Mouse (Mus musculus) heart, embryonic 15.5 days (tissue): ENCODE measurements around the gene Zic1. TPM values are rescaled to one million over a fixed set of nuclear protein-coding genes. Genes with fewer than 3 reads are reported as not detected.
A peak's percentile ranks its signal among the peaks of the same experiment; 100 is the strongest.

Experiments used
- ATAC-seq: fragments of 200-750 bp; cut with Nextera tagmentation; replicated peaks from 2 replicates; pipeline ENCODE4 v1.8.0; 2017; ENCODE audit warnings: low read depth, moderate TSS enrichment; ENCODE audit not compliant: insufficient number of reproducible peaks, insufficient read depth, low FRiP score
- H3K27ac ChIP-seq: fragments of 300-500 bp; sonication (generic); 2 replicates; pipeline ENCODE4 v1.5.1; 2015; ENCODE audit warnings: mild to moderate bottlenecking, inconsistent platforms
- H3K27me3 ChIP-seq: fragments of 300-500 bp; sonication (generic); 2 replicates; pipeline ENCODE4 v1.6.1; 2015; ENCODE audit warnings: inconsistent platforms
- H3K36me3 ChIP-seq: fragments of 300-500 bp; sonication (generic); 2 replicates; pipeline ENCODE4 v1.6.1; 2015; ENCODE audit warnings: mild to moderate bottlenecking, inconsistent platforms
- H3K4me1 ChIP-seq: fragments of 300-500 bp; sonication (generic); replicated peaks from 2 replicates; pipeline ENCODE4 v1.6.1; 2015; ENCODE audit warnings: inconsistent platforms
- H3K4me2 ChIP-seq: fragments of 300-500 bp; sonication (generic); 2 replicates; pipeline ENCODE4 v1.6.1; 2015; ENCODE audit warnings: inconsistent platforms, mild to moderate bottlenecking, moderate library complexity
- H3K4me3 ChIP-seq: fragments of 300-500 bp; sonication (generic); 2 replicates; pipeline ENCODE4 v1.5.1; 2015; ENCODE audit warnings: mild to moderate bottlenecking, inconsistent platforms
- H3K9ac ChIP-seq: fragments of 300-500 bp; sonication (generic); 2 replicates; pipeline ENCODE4 v1.6.1; 2015; ENCODE audit warnings: mild to moderate bottlenecking, inconsistent platforms
- H3K9me3 ChIP-seq: fragments of 300-500 bp; sonication (generic); replicated peaks from 2 replicates; pipeline ENCODE4 v1.6.1; 2016; ENCODE audit warnings: inconsistent platforms
- WGBS: fragments of 180-500 bp; shearing (Covaris S2); methylation state at CpG from one replicate; pipeline ENCODE4 v1.1.7; 2015; ENCODE audit warnings: mixed read lengths; 5-methylcytosine and 5-hydroxymethylcytosine counted together
- polyA plus RNA-seq: library from polyadenylated mRNA; unstranded; fragments of >200 nt; fragmentation: Nextera tagmentation; extraction: Ambion mirVana; gene quantifications from 2 replicates; pipeline ENCODE4 v1.2.1, GENCODE M21; 2015

The Zic1 gene
- polyA plus RNA-seq, 1 experiment from 2014 or later = 0.13 TPM

DNA sequence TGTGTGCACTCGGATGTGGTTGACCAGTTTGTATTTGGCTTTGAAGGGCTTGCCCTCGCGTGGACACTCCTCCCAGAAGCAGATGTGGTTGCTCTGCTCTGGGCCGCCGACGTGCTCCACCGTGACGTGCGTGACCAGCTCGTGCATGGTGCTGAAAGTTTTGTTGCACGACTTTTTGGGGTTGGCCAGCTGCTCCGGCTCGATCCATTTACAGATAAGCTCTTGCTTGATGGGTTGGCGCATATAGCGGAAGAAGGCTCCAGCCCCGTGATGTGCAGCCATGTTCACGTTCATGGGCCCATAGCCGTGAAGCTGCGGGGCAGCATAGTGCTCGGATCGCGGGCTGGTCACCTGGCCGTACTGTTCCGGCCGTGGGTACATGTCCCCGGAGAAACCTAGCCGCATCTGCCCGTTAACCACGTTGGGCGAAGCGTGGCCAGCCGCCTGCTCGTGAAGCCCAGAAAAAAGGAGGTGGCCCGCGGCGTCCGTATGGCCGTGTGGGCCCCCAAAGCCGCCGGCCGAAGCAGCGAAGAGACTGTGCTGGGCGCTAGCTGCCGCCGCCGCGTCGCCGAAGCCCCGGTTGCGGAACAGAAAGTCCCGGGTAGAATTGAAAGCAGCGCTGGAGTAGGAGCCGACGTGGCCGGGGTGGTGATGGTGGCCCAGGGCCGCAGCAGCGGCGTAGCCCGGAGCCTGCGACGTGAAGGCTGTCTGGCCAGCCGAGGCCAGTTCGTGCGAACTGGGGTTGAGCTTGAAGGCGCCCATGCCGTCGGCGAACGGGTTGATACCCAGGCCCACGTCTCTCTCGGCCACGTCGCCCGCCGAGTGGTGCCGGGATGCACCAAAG lies 1.3 kb downstream of the Zic1 start:
- peak overlapping the region; percentile 41 for H3K4me3 ChIP-seq
- no peak overlapping the region for H3K27ac ChIP-seq
- peaks cover 93% of the 10 kb centered on the region for H3K27me3 ChIP-seq
- under 1% methylated on average over 77 of the region's 77 CpGs for WGBS
- H3K4me1 ChIP-seq = peaks cover 26% of the 10 kb centered on the region
- no peaks in the 10 kb centered on the region for H3K9me3 ChIP-seq
- ATAC-seq = peak; percentile 40; the same call in 1 of the 2 replicates
- no peak overlapping the region for H3K9ac ChIP-seq
- peak overlapping the region; percentile 56 for H3K4me2 ChIP-seq
- no peaks in the 10 kb centered on the region for H3K36me3 ChIP-seq

DNA sequence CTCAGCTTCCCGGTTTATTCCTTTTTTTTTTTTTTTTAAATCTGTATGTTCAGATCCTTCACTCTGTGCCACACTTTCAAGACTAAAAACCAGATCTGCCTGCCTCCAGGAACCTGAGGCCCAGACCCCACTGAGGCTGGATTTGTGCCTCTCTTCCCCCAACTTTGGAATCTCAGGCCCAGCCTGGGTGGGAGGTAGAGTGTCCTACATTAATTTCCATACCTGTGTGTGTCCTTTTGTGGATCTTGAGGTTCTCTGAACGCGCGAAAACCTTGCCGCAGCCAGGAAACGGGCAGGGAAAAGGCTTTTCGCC lies 1.8 kb downstream of the Zic1 start:
- no peaks in the 10 kb centered on the region for H3K9me3 ChIP-seq
- H3K4me2 ChIP-seq = no peak overlapping the region
- H3K4me3 ChIP-seq = peak overlapping the region; percentile 41; the same call in 1 of the 2 replicates
- no peak for ATAC-seq
- H3K27me3 ChIP-seq = peaks cover 93% of the 10 kb centered on the region
- H3K27ac ChIP-seq = no peak overlapping the region
- no peaks in the 10 kb centered on the region for H3K36me3 ChIP-seq
- no peak overlapping the region for H3K9ac ChIP-seq
- H3K4me1 ChIP-seq = peaks cover 26% of the 10 kb centered on the region
- under 1% methylated on average over 7 of the region's 7 CpGs for WGBS

DNA sequence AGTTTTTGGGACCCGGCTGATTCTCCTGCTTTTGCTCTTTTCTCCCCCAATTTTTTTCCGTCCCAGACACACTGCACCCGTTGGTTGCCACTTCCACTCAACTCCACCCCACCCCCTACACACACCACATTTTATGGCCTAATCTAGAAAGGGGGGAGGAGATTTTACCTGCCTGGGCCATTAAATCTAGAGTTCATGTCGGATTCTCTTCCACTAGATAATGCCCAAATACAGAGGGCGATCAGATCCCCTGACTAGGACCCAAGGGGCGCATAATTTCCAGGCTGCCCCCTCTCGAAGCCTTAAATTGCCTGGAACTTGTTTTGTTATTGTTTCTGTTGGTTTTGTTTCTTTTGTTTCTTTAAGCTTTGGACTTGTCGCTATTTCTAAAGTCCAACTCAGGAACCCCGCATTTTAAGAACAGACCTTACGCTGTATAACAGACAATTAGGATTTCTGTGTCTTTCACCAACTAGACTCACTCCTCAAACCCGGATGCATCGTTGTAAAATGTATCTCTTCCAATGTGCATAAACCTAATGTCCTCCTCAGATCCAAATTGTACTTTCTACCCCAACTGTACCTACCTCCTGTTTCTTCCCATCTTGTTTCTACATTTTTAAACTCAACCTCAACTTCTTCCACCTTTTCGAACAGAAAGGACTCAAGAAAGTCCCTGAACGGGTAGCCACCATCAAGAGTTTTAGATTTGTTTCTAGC lies 2.4 kb downstream of the Zic1 start:
- no peak overlapping the region for H3K9ac ChIP-seq
- peaks cover 26% of the 10 kb centered on the region for H3K4me1 ChIP-seq
- H3K4me3 ChIP-seq = no peak overlapping the region
- H3K27ac ChIP-seq = no peak overlapping the region
- no peaks in the 10 kb centered on the region for H3K36me3 ChIP-seq
- H3K27me3 ChIP-seq = peaks cover 88% of the 10 kb centered on the region
- H3K4me2 ChIP-seq = no peak overlapping the region
- H3K9me3 ChIP-seq = no peaks in the 10 kb centered on the region
- WGBS = 6% methylated on average over 14 of the region's 14 CpGs
- ATAC-seq = no peak

DNA sequence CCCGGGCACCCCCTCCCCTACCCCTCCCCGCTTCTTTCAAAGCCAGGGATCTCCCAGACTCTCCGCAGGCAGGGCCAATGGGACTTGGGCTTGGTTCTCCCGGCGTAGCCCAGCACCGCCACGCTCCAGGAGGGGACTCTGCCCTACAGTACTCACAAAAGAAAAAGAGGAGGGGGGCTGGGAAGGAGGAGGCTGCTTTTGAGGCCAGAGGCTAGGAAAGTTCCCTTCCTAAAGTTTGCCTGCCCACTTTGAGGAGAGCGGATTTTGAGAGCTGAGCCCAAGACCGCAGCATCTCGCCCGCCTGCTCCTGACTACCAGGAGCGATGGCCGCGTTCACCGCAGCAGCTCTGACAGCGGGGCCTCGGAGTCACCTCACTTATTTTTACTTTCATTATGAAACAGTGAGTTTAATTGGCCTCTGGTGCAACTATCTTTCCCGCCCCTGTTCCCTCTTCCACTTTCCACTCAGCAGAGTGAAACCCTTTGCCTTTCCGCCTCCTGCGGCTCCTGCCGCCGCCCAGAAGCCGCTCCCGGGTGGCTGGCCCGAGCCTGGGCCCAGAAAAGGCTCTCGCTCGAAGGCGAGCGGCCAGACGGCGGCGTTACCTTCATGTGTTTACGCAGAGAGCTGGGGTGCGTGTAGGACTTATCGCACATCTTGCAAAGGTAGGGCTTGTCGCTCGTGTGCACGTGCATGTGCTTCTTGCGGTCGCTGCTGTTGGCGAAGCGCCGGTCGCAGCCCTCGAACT lies 3.6 kb downstream of the Zic1 start, which contains the start of gene Zic4:
TSS of gene Zic4 (plus strand) at position 558 of the 746 bp plus-strand sequence.
- Histone ChIP-seq H3K9me3 (no peaks in the 10 kb centered on the region), H3K9ac (no peak within 1 kb of the TSS), H3K27me3 (peaks cover 90% of the 10 kb centered on the region), H3K4me2 (peak within 1 kb of the TSS; percentile 64), H3K4me1 (peaks cover 26% of the 10 kb centered on the region), H3K27ac (no peak within 1 kb of the TSS), H3K36me3 (no peaks in the 10 kb centered on the region), H3K4me3 (peak within 1 kb of the TSS; percentile 49)
- no peak for ATAC-seq
- WGBS = 2% methylated on average over 45 of the region's 45 CpGs

DNA sequence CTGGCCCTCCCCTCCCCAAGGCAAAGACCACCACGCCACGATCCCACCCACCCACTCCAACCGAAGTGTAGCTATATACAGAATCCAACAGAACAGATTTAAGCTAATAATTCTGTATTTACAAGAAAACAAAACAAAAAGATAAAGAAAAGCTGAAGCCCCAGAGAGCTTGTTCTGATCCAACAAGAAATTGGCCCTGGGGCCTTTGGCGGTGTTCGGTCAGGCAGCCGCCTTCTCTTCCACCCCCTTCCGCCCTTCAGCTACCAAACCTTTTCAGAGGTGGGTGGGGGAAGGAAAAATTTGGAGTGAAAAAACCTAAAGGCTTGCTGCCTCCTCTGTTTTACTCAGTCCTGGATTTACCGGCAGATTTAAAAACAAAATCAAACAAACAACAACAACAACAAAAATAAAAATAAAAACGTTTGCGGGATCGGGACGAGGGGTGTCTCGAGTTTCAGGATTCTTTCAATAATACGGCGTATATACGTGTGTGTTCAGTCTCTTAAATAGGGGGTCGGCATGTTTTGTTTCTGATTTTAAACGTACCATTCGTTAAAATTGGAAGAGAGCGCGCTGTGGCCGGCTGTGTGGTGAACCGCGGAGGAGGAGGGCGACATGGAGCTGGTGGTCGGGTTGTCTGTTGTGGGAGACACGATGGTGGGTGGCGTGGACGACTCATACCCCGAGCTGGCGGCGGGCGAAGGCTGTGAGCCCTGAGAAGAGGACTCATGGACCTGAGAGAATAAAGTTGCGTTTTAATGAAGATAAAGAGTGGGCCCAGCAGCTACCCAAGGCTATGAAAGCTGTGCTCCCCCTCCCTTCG lies 4.4 kb downstream of the Zic1 start:
- no peaks in the 10 kb centered on the region for H3K36me3 ChIP-seq
- no peak overlapping the region for H3K27ac ChIP-seq
- H3K9ac ChIP-seq = no peak overlapping the region
- peak overlapping the region; percentile 49 for H3K4me3 ChIP-seq
- H3K9me3 ChIP-seq = no peaks in the 10 kb centered on the region
- peaks cover 26% of the 10 kb centered on the region for H3K4me1 ChIP-seq
- 2% methylated on average over 35 of the region's 35 CpGs for WGBS
- no peak for ATAC-seq
- peak overlapping the region; percentile 64 for H3K4me2 ChIP-seq
- H3K27me3 ChIP-seq = peaks cover 90% of the 10 kb centered on the region

DNA sequence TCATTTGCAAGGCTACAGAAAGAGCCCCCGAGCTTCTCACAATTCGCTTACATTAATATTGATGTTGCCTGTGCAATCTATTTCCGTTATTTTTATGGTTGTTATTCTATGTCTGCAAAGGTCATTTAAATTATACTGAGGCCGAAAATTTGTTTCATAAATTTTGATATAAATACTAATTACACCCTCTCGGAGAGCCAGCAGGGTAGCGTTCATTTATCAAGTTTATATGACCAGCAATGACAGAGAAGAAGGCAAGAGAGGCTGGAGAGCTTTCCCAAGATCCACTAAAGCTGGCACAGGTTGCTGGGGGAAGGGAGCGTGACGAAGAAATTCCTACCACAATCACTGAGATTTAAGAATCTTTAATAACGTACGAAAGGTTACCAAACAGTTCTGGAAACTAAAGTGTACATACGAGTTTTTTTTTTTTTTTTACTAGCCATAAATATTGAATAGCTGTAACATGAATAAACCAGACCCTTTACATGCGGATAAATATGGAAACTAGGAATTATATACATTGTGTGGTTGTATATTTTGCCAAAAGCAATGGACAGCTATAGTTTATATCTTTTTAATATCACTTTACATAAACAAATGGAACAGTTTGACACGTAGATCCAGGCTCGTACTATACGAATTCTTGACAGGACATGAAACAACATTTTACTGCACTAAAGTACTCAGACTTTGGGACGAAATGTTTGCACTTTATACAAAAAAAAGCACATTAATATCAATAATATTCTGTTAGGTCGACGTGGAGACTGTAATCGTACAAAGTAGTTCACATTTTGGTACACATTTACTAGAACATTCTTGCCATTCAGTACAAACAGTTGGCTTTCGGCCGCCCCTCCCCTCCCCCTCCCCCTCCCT lies 5.2 kb downstream of the Zic1 start:
- WGBS = 7% methylated on average over 21 of the region's 21 CpGs
- no peak overlapping the region for H3K27ac ChIP-seq
- no peak overlapping the region for H3K4me2 ChIP-seq
- H3K36me3 ChIP-seq = no peaks in the 10 kb centered on the region
- H3K4me1 ChIP-seq = peaks cover 28% of the 10 kb centered on the region
- H3K9me3 ChIP-seq = no peaks in the 10 kb centered on the region
- no peak for ATAC-seq
- H3K9ac ChIP-seq = no peak overlapping the region
- no peak overlapping the region for H3K4me3 ChIP-seq
- H3K27me3 ChIP-seq = peaks cover 93% of the 10 kb centered on the region

DNA sequence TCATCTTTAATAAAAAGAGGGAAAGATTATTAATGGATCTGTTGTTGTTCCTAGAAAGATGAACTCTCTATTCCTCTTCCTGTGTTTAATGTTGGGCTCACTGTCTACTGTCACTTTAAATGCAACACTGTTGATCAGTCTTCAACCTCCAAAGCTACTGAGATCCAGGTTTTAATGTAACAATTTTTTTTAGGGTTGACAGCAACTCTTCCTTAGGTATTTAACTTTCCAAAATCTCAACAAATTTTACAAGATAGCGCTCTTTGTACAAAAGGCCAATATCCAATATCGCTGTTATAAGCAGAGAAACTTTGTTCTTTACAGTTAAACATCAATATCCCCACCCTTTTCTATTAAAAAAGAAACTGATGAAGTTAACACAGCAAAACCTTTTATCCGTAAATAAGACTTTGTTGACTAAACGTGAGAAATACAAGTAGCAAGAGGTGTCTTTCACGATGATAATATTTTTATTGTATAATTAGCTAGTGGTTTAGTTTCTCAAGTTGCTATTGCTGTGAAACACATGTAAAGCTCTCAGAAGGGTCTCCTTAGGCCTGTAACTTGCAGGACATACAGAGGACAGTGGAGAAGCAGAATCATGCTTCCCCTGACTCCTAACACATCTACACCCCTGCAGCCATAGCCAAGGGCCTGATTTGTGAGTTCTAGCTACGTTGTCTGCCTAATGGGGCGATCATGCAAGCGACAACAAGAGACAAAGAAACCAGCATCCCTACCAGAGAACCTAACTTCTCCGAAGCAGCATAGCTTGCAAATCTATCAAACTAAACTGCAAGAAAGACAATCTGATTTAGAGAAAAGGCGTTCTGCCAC lies 6.5 kb downstream of the Zic1 start:
- H3K4me2 ChIP-seq = no peak overlapping the region
- 12% methylated on average over 10 of the region's 10 CpGs for WGBS
- H3K27ac ChIP-seq = no peak overlapping the region
- no peaks in the 10 kb centered on the region for H3K36me3 ChIP-seq
- no peak overlapping the region for H3K9ac ChIP-seq
- H3K4me1 ChIP-seq = peaks cover 18% of the 10 kb centered on the region
- no peak overlapping the region for H3K4me3 ChIP-seq
- ATAC-seq = no peak
- no peaks in the 10 kb centered on the region for H3K9me3 ChIP-seq
- H3K27me3 ChIP-seq = peaks cover 94% of the 10 kb centered on the region

DNA sequence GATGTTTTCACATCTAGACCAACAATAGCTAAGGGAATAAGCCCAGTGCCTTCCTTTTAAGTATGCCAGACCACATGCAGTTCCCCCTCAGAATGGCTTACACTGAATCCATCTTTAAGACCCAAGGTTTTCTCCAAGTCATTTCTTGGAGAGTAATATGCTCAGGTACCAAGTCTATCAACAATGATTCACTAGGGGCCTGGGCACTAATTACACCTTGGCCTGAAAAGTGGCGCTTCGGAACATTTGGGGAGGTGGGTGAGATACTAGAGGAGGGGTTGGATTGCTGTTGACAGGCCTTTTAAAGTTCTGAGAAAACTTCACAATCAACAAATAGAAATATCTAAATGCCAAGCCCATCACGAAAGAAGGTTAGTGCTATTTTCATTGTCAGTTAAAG lies 8.3 kb downstream of the Zic1 start:
- Histone ChIP-seq H3K36me3 (no peaks in the 10 kb centered on the region), H3K4me2 (no peak overlapping the region), H3K9me3 (no peaks in the 10 kb centered on the region), H3K9ac (no peak overlapping the region), H3K4me3 (no peak overlapping the region), H3K27ac (no peak overlapping the region), H3K27me3 (peaks cover 94% of the 10 kb centered on the region), H3K4me1 (peaks cover 15% of the 10 kb centered on the region)
- ATAC-seq = no peak
- WGBS = 9% methylated on average over 3 of the region's 3 CpGs

DNA sequence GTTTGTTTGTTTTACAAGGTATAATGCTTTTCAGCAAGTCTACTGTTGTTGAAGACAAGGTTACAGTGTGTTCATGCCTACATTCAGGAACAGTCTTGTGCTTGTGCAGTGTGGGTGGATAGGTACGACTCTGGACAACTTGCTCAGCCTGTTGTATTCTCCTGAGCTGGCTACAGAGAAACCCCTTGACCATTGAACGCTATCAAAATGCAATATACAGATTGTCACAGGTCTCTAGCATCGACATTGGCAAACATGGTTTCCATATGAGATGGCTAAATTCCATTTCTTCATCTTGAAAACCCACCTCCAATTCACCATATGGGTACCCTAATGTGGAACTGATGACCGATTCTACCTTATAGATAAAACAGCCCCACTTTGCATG lies 9.3 kb downstream of the Zic1 start:
- ATAC-seq = no peak
- Histone ChIP-seq H3K9ac (no peak overlapping the region), H3K4me3 (no peak overlapping the region), H3K4me1 (peaks cover 9% of the 10 kb centered on the region), H3K27ac (no peak overlapping the region), H3K4me2 (no peak overlapping the region), H3K36me3 (no peaks in the 10 kb centered on the region), H3K27me3 (peaks cover 93% of the 10 kb centered on the region), H3K9me3 (no peaks in the 10 kb centered on the region)
- 15% methylated on average over 4 of the region's 4 CpGs for WGBS
